Mouse (Mus musculus) CD8-positive naive resting alpha-beta T cell, adult 2 months (primary cell): ENCODE measurements around the gene Atp5c1.
A peak's percentile ranks its signal among the peaks of the same experiment; 100 is the strongest.

Experiments used
- DNase-seq, 2 experiments: peaks; one replicate each; pipeline ENCODE4 v3.0.0; 2022; ENCODE audit warnings: low read depth in 2 of 2, low spot score in 2 of 2

The Atp5c1 gene

DNA sequence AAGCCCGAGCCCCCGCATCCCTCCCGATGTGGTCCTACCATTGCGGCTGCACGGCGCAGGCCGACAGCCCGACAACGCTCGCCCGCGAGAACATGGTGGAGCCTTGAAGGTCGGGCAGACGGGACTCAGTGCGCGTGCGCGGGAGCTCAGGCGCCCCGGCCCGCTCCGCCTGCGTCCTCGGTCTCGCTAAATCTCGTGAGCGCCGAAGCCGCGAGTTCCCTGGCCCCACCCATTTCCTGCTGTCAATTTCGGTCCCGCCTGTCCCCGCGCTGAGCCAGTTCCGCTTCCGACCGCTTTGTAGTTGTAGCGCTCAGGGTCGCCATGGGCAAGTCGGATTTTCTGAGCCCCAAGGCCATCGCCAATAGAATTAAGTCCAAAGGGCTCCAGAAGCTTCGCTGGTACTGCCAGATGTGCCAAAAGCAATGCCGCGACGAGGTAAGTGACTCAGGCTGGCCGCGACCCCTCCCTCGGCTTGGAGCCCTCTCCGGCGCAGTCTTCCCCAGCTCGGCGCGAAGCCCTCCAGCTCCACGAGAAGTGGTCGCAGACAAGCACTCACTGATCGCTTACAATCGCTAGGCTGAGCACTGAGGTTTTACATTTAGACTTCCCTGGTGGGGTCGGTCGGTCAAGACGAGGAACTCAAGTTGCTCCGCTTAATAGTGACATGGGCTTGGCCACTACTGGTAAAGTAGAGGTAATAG, at the start of gene Atp5c1, which contains the start of gene Kin:
TSS of gene Atp5c1 (minus strand) at position 201 of the 701 bp plus-strand sequence.
TSS of gene Kin (plus strand) at position 284 of the 701 bp plus-strand sequence.
- DNase-seq: peak; percentile 97 to 98

DNA sequence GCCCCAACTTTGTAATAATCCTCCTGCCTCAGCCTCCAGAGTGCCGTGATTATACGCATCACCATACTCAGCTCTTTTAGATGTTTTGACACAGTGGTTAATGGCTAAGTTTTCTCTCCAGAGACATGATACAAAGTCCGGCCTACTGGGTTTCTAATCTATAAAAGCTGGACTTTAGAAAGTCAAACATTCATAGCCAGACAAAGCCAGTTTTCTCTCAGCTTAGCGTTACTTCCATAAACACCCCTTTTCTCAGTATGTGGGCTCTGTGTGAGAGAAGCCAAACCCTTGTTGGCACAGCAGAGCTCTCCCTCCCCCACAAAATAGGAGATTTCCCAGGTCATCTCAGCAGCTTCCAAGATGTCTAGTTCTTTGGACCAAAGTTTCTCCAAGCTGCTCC, 48.3 kb upstream of the Atp5c1 start:
- DNase-seq: no peak

DNA sequence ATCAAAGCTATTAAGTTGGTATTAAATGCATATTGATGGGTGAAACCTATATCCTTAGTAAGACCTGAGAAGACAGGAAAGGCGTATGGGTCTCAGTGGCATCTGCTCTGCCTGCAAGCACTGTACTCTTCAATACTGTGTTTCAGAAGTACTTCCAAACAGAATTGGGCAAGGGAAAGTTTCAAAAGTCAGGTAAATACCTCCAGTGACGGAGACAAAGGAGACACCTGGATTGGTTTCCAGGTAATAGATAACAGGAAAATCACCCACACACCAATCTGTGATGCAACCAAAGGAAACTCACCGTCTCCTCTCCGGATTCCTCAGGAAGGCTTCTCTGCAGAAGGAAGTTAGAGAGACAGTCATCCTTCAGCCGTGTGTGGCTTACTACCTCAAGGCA, 47.2 kb upstream of the Atp5c1 start:
- DNase-seq: no peak

DNA sequence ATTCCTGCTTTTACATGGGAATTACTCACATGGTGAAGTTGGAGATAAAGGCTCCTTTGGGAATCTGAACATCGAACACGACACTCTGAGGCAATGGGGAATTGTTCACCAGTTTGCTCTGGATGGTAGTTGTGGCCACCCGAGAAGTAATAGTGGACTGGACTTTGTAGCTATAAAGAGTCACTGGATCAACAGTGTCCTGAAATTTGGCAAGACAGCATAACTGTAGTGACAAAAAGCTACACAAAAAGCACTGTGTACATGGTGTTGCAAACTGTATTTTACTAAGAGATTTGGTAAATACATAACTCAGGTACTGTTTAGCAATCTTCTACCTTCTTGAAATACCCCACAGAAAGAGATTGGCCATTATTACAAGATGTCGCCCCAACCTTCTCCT, 45.8 kb upstream of the Atp5c1 start:
- DNase-seq: no peak

DNA sequence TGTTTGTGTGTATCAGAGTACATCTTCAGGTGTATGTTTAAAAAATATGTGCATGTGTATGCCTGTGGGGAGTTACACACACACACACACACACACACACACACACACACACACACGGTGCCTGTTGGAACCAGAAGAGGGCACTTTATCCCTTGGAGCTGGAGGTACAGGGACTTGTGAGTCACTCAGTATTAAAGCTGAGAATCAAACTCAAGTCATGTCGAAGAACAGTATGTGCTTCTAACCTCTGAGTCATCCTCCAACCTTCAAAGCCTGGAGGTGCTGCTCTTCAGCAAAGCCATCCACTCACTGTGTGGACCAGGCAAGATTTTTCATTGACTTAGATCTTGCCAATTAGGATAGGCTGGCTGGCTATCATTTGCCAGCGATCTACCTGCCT, 41.5 kb upstream of the Atp5c1 start:
- DNase-seq: no peak

DNA sequence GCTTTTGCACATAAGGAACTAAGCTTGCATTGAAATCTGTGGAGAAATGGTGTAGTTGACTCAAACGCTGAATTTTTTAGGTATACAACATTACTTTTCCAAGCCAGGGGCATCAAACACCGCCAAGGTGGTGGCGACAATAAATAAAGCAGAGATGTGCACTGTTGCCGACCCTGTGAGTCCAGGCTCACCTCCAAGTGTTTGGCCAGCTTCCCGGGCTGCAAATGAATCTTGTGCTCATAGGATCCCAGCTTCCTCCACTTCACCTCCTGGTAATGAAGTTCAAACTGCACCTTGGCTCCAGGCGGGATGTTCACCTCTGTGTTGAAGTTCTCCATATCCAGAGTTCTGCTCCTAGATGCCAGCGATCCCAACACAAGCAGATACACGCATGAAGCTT, 39.0 kb upstream of the Atp5c1 start:
- DNase-seq: no peak

DNA sequence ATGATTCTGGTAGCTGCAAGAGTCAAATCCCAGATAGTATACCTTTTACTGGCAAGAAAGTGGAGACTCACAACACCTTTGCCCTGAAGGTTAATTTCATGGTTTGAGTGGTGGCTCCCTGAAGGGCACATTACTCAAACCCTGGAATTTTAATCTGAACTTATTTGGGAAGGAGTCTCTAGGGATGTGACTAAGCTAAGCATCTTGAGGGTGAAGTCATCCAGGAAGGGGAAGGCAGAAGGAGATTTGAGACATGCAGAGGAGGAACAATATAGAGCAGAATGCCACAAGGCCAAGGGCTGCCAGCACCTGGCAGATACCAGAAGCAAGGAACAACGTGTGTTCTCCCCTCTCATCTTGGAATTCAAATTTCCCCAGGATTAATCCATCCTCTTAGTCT, 38.4 kb upstream of the Atp5c1 start:
- no peak for DNase-seq

DNA sequence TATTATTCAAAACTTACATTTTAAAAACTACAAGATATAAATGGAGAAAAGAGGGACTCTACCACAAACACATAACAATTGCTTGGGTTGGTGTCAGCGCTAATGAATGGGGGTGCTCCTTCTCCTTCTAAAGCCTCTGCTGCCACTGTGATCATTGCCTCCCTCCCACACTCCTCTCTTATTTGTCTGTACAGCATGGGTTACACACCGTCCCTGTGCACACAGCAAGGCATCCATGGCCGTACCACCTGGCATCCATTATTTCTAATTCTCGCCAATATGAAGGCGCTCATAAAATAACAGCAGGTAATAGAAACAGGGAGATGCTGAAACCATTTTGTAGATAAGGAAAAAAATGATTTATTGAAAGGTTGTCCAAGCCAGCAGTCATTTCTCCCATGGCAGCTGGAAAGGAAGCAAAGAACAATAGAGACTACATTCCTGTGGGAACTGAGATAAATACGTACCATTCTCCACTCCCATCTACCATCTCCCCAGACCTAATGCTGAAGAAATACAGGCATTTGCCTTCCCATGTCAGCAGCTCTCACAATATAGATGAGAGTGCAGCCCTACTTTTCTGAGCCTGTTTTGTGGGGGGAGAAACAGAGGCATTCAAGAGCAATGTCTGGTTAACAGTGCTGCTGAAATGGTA, 28.4 kb upstream of the Atp5c1 start:
- DNase-seq: no peak

DNA sequence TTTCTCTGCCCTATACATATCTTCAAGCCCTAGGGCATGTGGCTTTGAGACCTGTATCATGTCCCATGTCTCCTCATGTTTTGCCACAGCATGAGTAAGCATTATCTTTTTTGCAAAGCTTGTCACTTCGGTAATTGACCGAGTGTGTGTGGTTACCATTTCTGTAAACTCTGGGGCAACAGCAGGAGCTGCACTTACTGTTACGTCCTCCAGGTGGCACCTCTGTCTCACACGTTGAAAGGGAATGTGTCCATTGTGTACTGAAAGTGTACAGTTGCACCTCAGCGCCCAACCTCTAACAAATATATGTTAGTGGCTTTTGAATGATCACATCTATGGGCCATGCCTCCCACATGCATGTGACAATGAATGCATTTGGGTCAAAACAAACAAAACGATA, 20.9 kb upstream of the Atp5c1 start:
- DNase-seq: no peak

DNA sequence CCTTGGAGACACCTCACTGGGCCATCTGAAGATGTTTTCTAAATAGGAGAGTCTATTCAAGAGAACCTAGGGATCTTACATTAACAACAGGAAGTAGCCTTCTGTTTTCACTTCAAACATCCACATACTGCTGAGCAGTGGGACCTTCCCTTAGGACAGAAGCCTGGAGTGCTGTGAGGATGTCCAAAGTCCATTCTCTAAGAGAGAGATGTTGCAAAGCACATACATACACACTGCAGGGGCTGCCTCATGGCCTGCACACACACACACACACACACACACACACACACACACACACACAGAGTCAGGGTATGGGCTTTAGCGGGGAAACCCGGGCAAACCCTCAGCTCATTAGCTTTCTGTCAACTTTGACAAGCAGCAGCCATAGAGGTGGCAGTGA, 20.2 kb upstream of the Atp5c1 start:
- DNase-seq: no peak

DNA sequence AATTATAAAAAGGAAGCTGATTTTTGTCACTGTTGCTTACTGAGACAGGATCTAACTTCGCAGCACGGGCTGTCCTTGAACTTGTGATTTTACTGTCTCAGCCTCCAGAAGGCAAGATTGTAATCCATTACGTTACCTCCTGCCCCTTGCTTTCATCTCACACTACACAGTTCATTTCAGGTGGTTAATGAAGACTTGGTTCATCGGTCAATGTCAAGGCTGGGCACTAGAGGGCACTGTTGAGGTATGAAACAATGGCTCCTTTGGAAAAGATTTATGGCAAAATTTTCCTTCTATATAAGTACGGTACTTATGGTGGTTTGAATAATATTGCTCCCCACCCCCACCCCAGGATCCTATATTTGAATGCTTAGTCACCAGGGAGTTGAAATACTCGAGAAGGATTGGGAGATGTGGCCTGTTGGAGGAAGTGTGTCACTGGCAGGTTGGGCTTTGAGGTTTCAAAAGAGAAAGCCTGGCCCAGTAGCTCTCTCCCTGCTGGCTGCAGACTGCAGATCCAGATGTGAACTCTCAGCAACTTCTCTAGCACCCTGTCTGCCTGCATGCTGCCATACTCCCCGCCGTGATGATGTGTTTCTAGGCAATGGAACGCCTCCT, 18.4 kb upstream of the Atp5c1 start:
- peak; percentile 10 to 33 for DNase-seq

DNA sequence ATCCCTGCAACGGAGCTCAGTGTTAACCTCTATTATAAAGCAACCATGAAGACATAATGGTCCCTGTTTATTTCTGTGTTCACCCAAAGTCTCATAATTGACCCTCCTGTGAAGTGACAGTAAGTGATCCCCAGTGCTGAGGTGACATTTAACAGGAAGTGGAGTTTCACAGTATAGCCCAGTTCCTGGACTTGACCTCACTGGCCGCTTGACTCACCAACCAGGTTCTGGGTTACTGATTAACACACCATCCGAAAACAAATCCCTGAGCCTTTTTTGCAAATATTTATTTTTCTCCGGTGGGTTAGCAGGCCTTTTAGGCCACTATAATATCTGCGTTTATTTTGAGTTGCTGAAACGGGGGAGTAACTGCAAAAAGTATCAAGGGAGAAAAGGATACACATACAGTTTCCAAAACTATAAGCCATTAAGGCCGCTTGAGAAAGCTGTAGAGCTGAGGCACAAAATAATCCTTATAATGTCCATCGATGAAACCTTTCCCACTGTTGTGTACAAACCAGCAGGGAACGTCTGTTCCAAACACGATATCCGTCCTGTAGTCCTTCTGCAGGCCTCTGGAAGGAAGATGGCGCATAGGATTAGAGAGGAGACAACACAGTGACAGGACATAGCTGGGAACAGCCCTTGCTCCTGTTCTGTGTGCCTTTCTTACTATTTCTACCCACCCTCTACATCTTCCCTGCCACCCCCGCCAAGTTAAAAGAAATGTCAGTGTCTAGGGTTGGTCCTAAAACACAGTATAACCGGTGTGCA, 14.2 kb upstream of the Atp5c1 start:
- DNase-seq: no peak

DNA sequence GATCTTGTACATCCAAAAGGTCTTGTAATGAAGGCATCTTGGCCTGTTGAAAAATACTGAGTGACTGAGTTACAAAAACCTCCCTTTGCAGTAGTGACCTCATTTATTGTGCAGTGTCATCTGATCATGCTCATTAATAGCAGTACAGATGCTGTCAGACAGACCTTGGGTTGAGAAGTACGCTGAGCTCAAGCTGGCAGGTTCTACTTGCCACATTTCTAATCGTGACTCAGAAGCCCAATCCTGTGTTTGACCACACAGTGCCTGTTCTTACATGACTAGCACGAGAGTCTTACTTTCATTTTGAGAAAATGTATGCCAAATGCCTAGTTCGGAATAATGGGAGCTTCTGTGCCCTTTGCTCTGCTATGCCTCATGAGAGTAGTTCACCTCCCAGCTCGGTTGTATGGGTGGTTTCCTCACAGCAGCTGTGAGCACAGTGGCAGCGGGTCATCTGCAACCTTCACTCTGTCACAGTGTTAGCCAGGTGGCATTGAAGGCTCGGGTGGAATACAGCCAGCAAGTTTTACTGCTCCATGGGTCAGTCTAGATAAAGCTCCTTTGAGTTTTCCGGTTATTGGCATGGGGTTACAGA, 7.0 kb upstream of the Atp5c1 start:
- no peak for DNase-seq

DNA sequence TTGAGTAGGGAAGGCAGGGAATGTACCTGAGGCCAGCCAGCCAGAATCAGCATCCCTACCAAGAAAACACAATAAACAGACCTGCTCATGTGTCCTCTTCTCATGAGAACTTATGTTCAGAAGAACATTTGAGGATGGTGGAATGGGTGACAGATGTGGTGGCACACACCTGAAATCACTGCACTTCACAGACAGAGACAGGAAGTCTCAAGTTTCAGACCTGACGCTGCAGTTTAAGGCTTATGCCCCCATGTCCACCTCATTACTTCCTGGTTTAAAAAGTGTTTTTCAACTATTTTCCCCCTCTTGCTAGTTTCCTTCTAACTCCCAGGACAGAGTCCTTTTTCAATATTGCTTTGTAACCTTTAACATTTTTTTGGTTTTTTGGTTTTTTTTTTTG, 2.4 kb upstream of the Atp5c1 start:
- no peak for DNase-seq

DNA sequence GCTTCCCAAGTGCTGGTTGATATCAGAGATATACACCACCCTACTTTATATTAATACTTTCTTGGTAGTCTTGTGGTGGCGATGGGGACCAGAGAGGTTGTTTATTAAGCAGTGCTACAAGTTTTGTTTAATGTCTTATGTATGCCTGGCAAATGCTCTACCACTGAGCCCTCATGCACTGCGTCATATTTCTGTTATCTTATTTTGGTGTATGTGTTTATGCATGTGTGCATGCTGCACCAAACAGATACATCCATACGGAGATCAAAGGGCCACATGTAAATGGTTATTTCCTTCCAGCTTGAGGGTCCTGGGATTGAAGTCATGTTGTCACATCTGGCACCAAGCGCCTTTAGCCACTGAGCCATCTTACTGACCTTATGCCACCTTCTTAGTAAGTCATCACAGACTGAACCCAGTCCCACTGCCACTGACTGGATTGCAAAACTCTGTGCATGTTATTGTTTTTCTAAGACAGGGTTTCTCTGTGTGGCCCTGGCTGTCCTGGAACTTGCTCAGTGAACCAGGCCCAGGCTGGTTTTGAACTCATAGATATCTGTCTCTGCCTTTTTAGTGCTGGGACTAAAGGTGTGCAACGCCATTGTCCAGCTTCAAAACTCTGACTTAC, 1.3 kb upstream of the Atp5c1 start:
- no peak for DNase-seq

DNA sequence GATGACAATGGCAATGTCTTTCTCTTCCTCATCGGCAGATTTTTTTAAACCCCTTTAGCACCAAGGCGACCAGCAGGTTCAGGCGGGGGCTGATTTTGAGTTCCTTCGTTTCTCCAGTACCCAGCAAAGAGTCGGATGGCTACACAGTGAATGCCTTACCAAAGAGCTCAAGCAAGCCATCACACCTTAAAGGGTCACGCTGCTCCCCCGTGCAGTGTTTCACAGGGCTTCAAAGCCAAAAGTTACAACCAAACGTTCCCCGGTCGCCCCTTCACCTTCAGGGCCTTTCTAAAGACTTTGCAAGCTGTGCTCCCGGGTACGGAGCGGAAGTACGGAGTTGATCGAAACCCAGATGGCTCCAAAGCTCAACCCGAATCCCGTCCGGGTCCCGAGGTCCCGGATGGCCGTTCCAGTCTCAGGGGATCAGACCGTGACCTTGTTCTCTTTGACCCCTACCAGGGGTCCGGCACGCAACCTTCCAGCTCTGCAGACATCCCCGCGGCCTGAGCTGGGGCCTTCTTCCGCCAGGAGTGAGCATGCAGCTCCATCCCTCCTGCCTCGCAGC, 483 bp downstream of the Atp5c1 start:
- DNase-seq: no peak

DNA sequence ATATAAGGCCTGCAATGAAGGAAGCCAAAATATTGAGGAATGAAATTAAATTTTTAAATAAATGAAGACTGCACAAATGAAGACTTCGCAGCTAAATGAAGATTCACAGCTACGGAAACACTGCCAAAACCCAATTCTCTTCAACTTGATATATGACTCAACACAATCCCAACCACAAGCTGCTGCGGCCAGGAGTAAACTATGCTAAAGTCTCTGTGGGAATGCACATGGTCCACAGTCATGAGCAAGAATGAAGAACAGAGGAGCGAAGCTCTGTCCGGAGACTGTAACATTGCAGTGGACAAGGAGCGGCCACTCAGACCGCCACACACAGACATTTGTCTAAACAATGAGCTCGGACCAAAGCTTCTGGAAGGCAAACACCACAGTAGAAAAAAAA, 3.6 kb downstream of the Atp5c1 start:
- DNase-seq: no peak

DNA sequence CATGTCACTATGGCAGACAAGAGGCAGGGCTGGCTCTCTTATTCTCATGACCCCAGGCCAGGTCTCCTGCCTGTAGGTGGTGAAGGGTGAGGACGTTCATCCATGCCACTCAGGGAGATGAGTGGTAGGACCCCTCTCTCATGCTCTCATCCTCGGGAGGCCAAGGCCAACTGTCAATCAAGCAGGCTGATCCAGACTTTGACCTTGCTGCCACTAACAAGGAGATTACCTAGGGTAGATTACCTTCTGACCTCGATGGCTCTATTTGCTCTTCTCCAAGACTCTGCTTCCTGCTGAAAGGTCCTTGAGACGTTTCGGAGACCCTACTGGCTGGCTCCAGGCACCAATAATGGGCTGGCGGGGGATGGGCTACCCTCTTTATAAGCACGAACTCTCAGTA, 5.8 kb downstream of the Atp5c1 start:
- DNase-seq: no peak

DNA sequence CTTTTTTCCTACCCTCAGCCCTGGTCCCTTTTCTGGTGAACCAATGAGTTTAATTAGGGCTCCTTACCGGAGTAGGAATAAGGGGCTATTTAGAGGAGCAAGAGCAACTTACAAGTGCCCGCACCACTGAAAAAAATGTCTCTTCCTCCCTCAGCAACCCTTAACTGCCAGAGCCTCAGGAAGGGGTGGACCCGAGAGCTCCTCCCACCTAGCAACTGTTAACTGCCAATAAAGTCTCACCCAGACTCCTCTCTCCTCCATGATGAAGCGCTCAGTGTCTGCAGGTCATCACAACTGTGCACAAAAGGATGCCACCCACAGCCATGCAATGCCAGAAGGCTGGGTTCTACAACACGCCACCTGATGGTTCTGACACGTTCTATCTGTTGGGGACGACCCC, 8.6 kb downstream of the Atp5c1 start:
- no peak for DNase-seq

DNA sequence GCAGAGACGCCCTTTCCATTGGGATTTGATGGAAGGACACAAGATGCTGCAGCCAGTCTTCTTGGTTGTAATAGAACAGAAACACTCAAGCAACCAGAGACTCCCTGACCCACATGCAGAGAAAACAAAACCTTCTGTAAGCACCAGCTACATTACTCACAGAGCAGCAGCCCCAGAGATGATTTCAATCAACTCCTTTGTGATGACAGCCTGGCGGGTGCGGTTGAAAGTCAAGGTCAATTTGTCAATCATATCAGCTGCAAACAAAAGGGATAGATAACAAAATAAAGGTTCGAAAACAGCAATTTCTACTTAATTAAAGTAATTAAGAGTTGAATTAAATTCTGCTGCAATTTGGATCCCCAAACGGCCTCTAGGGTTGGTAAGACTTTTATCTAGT, 21.5 kb downstream of the Atp5c1 start:
- DNase-seq: no peak

DNA sequence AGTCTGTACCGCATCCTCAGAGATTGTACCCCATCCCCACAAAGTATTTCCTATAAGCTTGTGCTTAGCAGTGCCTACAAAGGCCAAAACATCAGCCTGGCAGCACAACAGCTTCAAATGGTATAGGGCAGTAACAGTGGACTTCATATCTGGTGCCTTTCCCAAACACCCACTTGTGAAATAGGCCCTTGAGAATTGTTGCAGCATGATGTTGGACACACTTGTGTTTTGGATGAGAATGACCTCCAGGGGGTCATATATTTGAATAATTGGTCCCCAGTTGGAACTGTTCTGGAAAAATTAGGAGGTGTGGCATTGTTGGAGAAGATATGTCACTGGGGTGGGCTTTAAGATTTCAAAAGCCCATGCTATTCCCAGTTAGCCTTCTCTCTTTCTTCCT, 28.3 kb downstream of the Atp5c1 start:
- DNase-seq: no peak
